Mouse (Mus musculus): ENCODE measurements around the gene Adamtsl3. TPM values are rescaled to one million over a fixed set of nuclear protein-coding genes. Genes with fewer than 3 reads are reported as not detected.

Adamtsl3 gene
- polyA plus RNA-seq, 1 experiment from 2014 or later: 0.14 TPM

GRCm38 (mm10) chr7:82492881-82493280 is 157.4 kb downstream of the Adamtsl3 start:
- no peaks in the 10 kb centered on the region for H3K36me3 ChIP-seq (replicated peaks)
- WGBS: 92% methylated on average over 12 of the region's 12 CpGs
- 0 out of 2 replicates have a peak, but pooled peaks cover 8% of the 10 kb centered on the region for H3K4me1 ChIP-seq

GRCm38 (mm10) chr7:82494220-82494619 is 158.7 kb downstream of the Adamtsl3 start:
- DNase-seq (ENCODE audit: low spot score): no peak
- no peak overlapping the region for H3K4me3 ChIP-seq
- H3K27ac ChIP-seq (replicated peaks): no peak overlapping the region
- WGBS: 81% methylated on average over 2 of the region's 2 CpGs
- H3K27me3 ChIP-seq (replicated peaks; ENCODE audit: low read depth, poor library complexity, severe bottlenecking): no peaks in the 10 kb centered on the region
- no peaks in the 10 kb centered on the region for H3K9me3 ChIP-seq
- no peaks in the 10 kb centered on the region for H3K36me3 ChIP-seq (replicated peaks)
- H3K4me1 ChIP-seq: 0 out of 2 replicates have a peak, but pooled peaks cover 8% of the 10 kb centered on the region

More at GRCm38 (mm10) chr7:82492881-82493280, 157.4 kb downstream of the Adamtsl3 start:
- Histone ChIP-seq H3K9me3 (no peaks in the 10 kb centered on the region), H3K4me3 (no peak overlapping the region), H3K27ac (replicated peaks) (no peak overlapping the region), H3K27me3 (replicated peaks; ENCODE audit: low read depth, poor library complexity, severe bottlenecking) (no peaks in the 10 kb centered on the region)
- DNase-seq (ENCODE audit: low spot score): no peak

- H3K4me3 ChIP-seq: no peak overlapping the region
- no peaks in the 10 kb centered on the region for H3K36me3 ChIP-seq (replicated peaks)
- H3K27me3 ChIP-seq (replicated peaks; ENCODE audit: low read depth, poor library complexity, severe bottlenecking): no peaks in the 10 kb centered on the region
- no peak for DNase-seq (ENCODE audit: low spot score)
- WGBS: 66% methylated on average over 4 of the region's 4 CpGs
- H3K9me3 ChIP-seq: no peaks in the 10 kb centered on the region
- no peak overlapping the region for H3K27ac ChIP-seq (replicated peaks)
- 0 out of 2 replicates have a peak, but pooled peaks cover 8% of the 10 kb centered on the region for H3K4me1 ChIP-seq
Measured at GRCm38 (mm10) chr7:82497064-82497463, 161.6 kb downstream of the Adamtsl3 start.

- Histone ChIP-seq H3K27ac (replicated peaks) (no peak overlapping the region), H3K4me1 (0 out of 2 replicates have a peak, but pooled peaks cover 8% of the 10 kb centered on the region), H3K9me3 (no peaks in the 10 kb centered on the region), H3K27me3 (replicated peaks; ENCODE audit: low read depth, poor library complexity, severe bottlenecking) (no peaks in the 10 kb centered on the region), H3K36me3 (replicated peaks) (no peaks in the 10 kb centered on the region), H3K4me3 (no peak overlapping the region)
- DNase-seq (ENCODE audit: low spot score): no peak
- 87% methylated on average over 6 of the region's 6 CpGs for WGBS
Measured at GRCm38 (mm10) chr7:82501306-82501705, 165.8 kb downstream of the Adamtsl3 start.

- Histone ChIP-seq H3K36me3 (replicated peaks) (no peaks in the 10 kb centered on the region), H3K9me3 (no peaks in the 10 kb centered on the region), H3K4me3 (no peak overlapping the region), H3K27ac (replicated peaks) (no peak overlapping the region), H3K27me3 (replicated peaks; ENCODE audit: low read depth, poor library complexity, severe bottlenecking) (no peaks in the 10 kb centered on the region), H3K4me1 (no peaks in the 10 kb centered on the region)
- no peak for DNase-seq (ENCODE audit: low spot score)
- 74% methylated on average over 5 of the region's 5 CpGs for WGBS
Measured at GRCm38 (mm10) chr7:82502511-82502910, 167.0 kb downstream of the Adamtsl3 start.

- Histone ChIP-seq H3K4me1 (no peaks in the 10 kb centered on the region), H3K27ac (replicated peaks) (no peak overlapping the region), H3K4me3 (no peak overlapping the region), H3K27me3 (replicated peaks; ENCODE audit: low read depth, poor library complexity, severe bottlenecking) (no peaks in the 10 kb centered on the region), H3K36me3 (replicated peaks) (no peaks in the 10 kb centered on the region), H3K9me3 (no peaks in the 10 kb centered on the region)
- DNase-seq (ENCODE audit: low spot score): peak; percentile 78
- WGBS: 24% methylated on average over 4 of the region's 4 CpGs
Measured at GRCm38 (mm10) chr7:82504101-82504500, 168.6 kb downstream of the Adamtsl3 start.

GRCm38 (mm10) chr7:82530583-82530982 is 195.1 kb downstream of the Adamtsl3 start:
- no peaks in the 10 kb centered on the region for H3K9me3 ChIP-seq
- DNase-seq (ENCODE audit: low spot score): no peak
- no peak overlapping the region for H3K27ac ChIP-seq (replicated peaks)
- WGBS: 82% methylated on average over 5 of the region's 5 CpGs
- no peaks in the 10 kb centered on the region for H3K36me3 ChIP-seq (replicated peaks)
- H3K4me1 ChIP-seq: no peaks in the 10 kb centered on the region
- H3K4me3 ChIP-seq: no peak overlapping the region
- no peaks in the 10 kb centered on the region for H3K27me3 ChIP-seq (replicated peaks; ENCODE audit: low read depth, poor library complexity, severe bottlenecking)

- no peaks in the 10 kb centered on the region for H3K4me1 ChIP-seq
- no peak for DNase-seq (ENCODE audit: low spot score)
- no peaks in the 10 kb centered on the region for H3K36me3 ChIP-seq (replicated peaks)
- WGBS: 88% methylated on average over 7 of the region's 7 CpGs
- H3K9me3 ChIP-seq: no peaks in the 10 kb centered on the region
- no peak overlapping the region for H3K4me3 ChIP-seq
- no peak overlapping the region for H3K27ac ChIP-seq (replicated peaks)
- no peaks in the 10 kb centered on the region for H3K27me3 ChIP-seq (replicated peaks; ENCODE audit: low read depth, poor library complexity, severe bottlenecking)
Measured at GRCm38 (mm10) chr7:82531376-82531775, 195.9 kb downstream of the Adamtsl3 start.

GRCm38 (mm10) chr7:82533188-82533587 is 197.7 kb downstream of the Adamtsl3 start:
- Histone ChIP-seq H3K36me3 (replicated peaks) (no peaks in the 10 kb centered on the region), H3K9me3 (no peaks in the 10 kb centered on the region), H3K4me3 (no peak overlapping the region), H3K27me3 (replicated peaks; ENCODE audit: low read depth, poor library complexity, severe bottlenecking) (no peaks in the 10 kb centered on the region), H3K27ac (replicated peaks) (no peak overlapping the region), H3K4me1 (no peaks in the 10 kb centered on the region)
- peak; percentile 18 for DNase-seq (ENCODE audit: low spot score)
- 69% methylated on average over 4 of the region's 4 CpGs for WGBS

GRCm38 (mm10) chr7:82533747-82534504 is 198.4 kb downstream of the Adamtsl3 start:
- Histone ChIP-seq H3K27ac (replicated peaks) (no peak overlapping the region), H3K9me3 (no peaks in the 10 kb centered on the region), H3K4me3 (no peak overlapping the region), H3K4me1 (no peaks in the 10 kb centered on the region), H3K36me3 (replicated peaks) (no peaks in the 10 kb centered on the region), H3K27me3 (replicated peaks; ENCODE audit: low read depth, poor library complexity, severe bottlenecking) (no peaks in the 10 kb centered on the region)
- 85% methylated on average over 12 of the region's 12 CpGs for WGBS
- no peak for DNase-seq (ENCODE audit: low spot score)

GRCm38 (mm10) chr7:82544390-82544919 is 209.0 kb downstream of the Adamtsl3 start:
- 50% methylated on average over 6 of the region's 6 CpGs for whole genome bisulfite sequencing
- Histone ChIP-seq H3K4me3 (no peak overlapping the region), H3K9me3 (no peaks in the 10 kb centered on the region), H3K27me3 (replicated peaks; ENCODE audit: low read depth, poor library complexity, severe bottlenecking) (no peaks in the 10 kb centered on the region), H3K4me1 (peaks cover 17% of the 10 kb centered on the region), H3K36me3 (replicated peaks) (no peaks in the 10 kb centered on the region), H3K27ac (replicated peaks) (no peak overlapping the region)
- peak; percentile 34 for DNase-seq (ENCODE audit: low spot score)

GRCm38 (mm10) chr7:82552005-82552404 is 216.5 kb downstream of the Adamtsl3 start:
- DNase-seq (ENCODE audit: low spot score): no peak
- Histone ChIP-seq H3K27ac (replicated peaks) (no peak overlapping the region), H3K36me3 (replicated peaks) (no peaks in the 10 kb centered on the region), H3K4me3 (no peak overlapping the region), H3K9me3 (no peaks in the 10 kb centered on the region), H3K27me3 (replicated peaks; ENCODE audit: low read depth, poor library complexity, severe bottlenecking) (no peaks in the 10 kb centered on the region), H3K4me1 (no peaks in the 10 kb centered on the region; the same call in 1 of the 2 replicates)
- 76% methylated on average over 1 of the region's 1 CpGs for WGBS

- WGBS: 86% methylated on average over 5 of the region's 5 CpGs
- no peak overlapping the region for H3K27ac ChIP-seq (replicated peaks)
- no peak overlapping the region for H3K4me3 ChIP-seq
- H3K4me1 ChIP-seq: no peaks in the 10 kb centered on the region
- no peaks in the 10 kb centered on the region for H3K27me3 ChIP-seq (replicated peaks; ENCODE audit: low read depth, poor library complexity, severe bottlenecking)
- DNase-seq (ENCODE audit: low spot score): no peak
- no peaks in the 10 kb centered on the region for H3K9me3 ChIP-seq
- no peaks in the 10 kb centered on the region for H3K36me3 ChIP-seq (replicated peaks)
Measured at GRCm38 (mm10) chr7:82555803-82556202, 220.3 kb downstream of the Adamtsl3 start.

Data from embryonic facial prominence, embryonic 10.5 days (tissue).